Comparison of ENCODE assay signal across 8 mouse cellular contexts in genomic region chr14:100284119-100284860, GRCm38 (mm10). TPM values are rescaled to one million over a fixed set of nuclear protein-coding genes. Genes with fewer than 3 reads are reported as not detected.
DNase-seq lines count a peak whose midpoint lies in the region; ATAC-seq and TF ChIP-seq lines count a peak whose summit lies in the region.

Gene Klf12, minus strand, starts transcription at chr14:100284679.

- peak within 1 kb of the TSS; percentile 84 for H3K9ac ChIP-seq in ES-Bruce4 (ENCODE audit: low read depth, poor library complexity, severe bottlenecking)
- H3K9ac ChIP-seq in hindbrain, embryonic 11.5 days (ENCODE audit: low read depth, low read length) = peak within 1 kb of the TSS; percentile 86
- H3K9ac ChIP-seq in lung, embryonic 16.5 days (ENCODE audit: low read length) = peak within 1 kb of the TSS; percentile 73

- peak; percentile 68 for DNase-seq in cerebellum, adult 8-10 months
- DNase-seq in frontal cortex, postnatal 10 days (ENCODE audit: low spot score in 2 of 2) = peak; percentile 87 to 89
- DNase-seq in hindbrain, embryonic 11.5 days (ENCODE audit: low spot score) = peak; percentile 85
- peak; percentile 81 to 87 for DNase-seq in layer of hippocampus, postnatal 10 days (ENCODE audit: low spot score in 2 of 2)
- peak; percentile 67 for DNase-seq in ovary, postnatal 10 days (ENCODE audit: low spot score)
- peak; percentile 35 for DNase-seq in thymus, postnatal 0 days (ENCODE audit: low spot score)

- no peaks in the 10 kb centered on the region for H3K4me1 ChIP-seq in ES-Bruce4 (ENCODE audit: control insufficient read depth, insufficient read depth, low read length)
- H3K4me1 ChIP-seq in hindbrain, embryonic 11.5 days (replicated peaks; ENCODE audit: control insufficient read depth, insufficient read depth, low read length) = no peaks in the 10 kb centered on the region
- H3K4me1 ChIP-seq in lung, embryonic 16.5 days (replicated peaks; ENCODE audit: control insufficient read depth, insufficient read depth, low read length) = peaks cover 12% of the 10 kb centered on the region

- peak; percentile 49; the same call in 1 of the 2 replicates for TF ChIP-seq EP300 in ES-Bruce4 (IDR thresholded peaks at IDR 0.05; ENCODE audit: insufficient read depth, low read depth, low read length)

- no peaks in the 10 kb centered on the region for H3K27me3 ChIP-seq in ES-Bruce4 (ENCODE audit: control insufficient read depth, insufficient read depth, low read length, poor library complexity, severe bottlenecking)
- H3K27me3 ChIP-seq in hindbrain, embryonic 11.5 days (ENCODE audit: control insufficient read depth, insufficient read depth, low read length) = no peaks in the 10 kb centered on the region
- no peaks in the 10 kb centered on the region for H3K27me3 ChIP-seq in lung, embryonic 16.5 days (ENCODE audit: control insufficient read depth, insufficient read depth, low read depth, low read length)

- TF ChIP-seq CTCF in ES-Bruce4 (IDR thresholded peaks at IDR 0.05; ENCODE audit: low read depth, low read length) = no peak

- peak within 1 kb of the TSS; percentile 98 for H3K4me3 ChIP-seq in ES-Bruce4 (ENCODE audit: low read depth, low read length)
- H3K4me3 ChIP-seq in hindbrain, embryonic 11.5 days (ENCODE audit: low read depth, low read length) = peak within 1 kb of the TSS; percentile 53
- H3K4me3 ChIP-seq in lung, embryonic 16.5 days (ENCODE audit: low read length) = peak within 1 kb of the TSS; percentile 73

- H3K27ac ChIP-seq in ES-Bruce4 (ENCODE audit: insufficient read depth, low read length) = peak within 1 kb of the TSS; percentile 97
- H3K27ac ChIP-seq in hindbrain, embryonic 11.5 days (ENCODE audit: low read depth, low read length) = peak within 1 kb of the TSS; percentile 96
- peak within 1 kb of the TSS; percentile 94 for H3K27ac ChIP-seq in lung, embryonic 16.5 days (ENCODE audit: low read length)

- peak; percentile 90 for ATAC-seq in hindbrain, embryonic 11.5 days (ENCODE audit: low FRiP score)
- ATAC-seq in lung, embryonic 16.5 days (ENCODE audit: low read depth) = peak; percentile 80

- WGBS in hindbrain, embryonic 11.5 days = under 1% methylated on average over 22 of the region's 40 CpGs
- under 1% methylated on average over 35 of the region's 40 CpGs for WGBS in lung, embryonic 16.5 days

- H3K4me2 ChIP-seq in hindbrain, embryonic 11.5 days (replicated peaks; ENCODE audit: low read depth, low read length) = peak within 1 kb of the TSS; percentile 90
- H3K4me2 ChIP-seq in lung, embryonic 16.5 days (ENCODE audit: low read depth, low read length) = peak within 1 kb of the TSS; percentile 96

- TF ChIP-seq POLR2A in ES-Bruce4 (IDR thresholded peaks at IDR 0.05; ENCODE audit: insufficient read depth, low read length) = no peak

- H3K36me3 ChIP-seq in ES-Bruce4 (ENCODE audit: control insufficient read depth, insufficient read depth, low read length, poor library complexity, severe bottlenecking) = no peaks in the 10 kb centered on the region
- H3K36me3 ChIP-seq in hindbrain, embryonic 11.5 days (ENCODE audit: control insufficient read depth, insufficient read depth, low read length) = no peaks in the 10 kb centered on the region
- H3K36me3 ChIP-seq in lung, embryonic 16.5 days (ENCODE audit: control insufficient read depth, insufficient read depth, low read length) = no peaks in the 10 kb centered on the region

- peaks cover 16% of the 10 kb centered on the region for H3K9me3 ChIP-seq in ES-Bruce4 (replicated peaks; ENCODE audit: control insufficient read depth, insufficient read depth, low read length, poor library complexity, severe bottlenecking)
- H3K9me3 ChIP-seq in hindbrain, embryonic 11.5 days (ENCODE audit: control insufficient read depth, low read length) = no peaks in the 10 kb centered on the region
- no peaks in the 10 kb centered on the region for H3K9me3 ChIP-seq in lung, embryonic 16.5 days (ENCODE audit: control insufficient read depth, low read length)

RNA-seq across cellular contexts. Expression of gene Klf12, which starts in this region (rescaled TPM):
- polyA plus RNA-seq in ES-Bruce4 (2011; ENCODE audit: insufficient read depth, insufficient read length, low read depth, missing spikeins) = 5.9 and 8.2 TPM in 2 replicates
- polyA plus RNA-seq in hindbrain, embryonic 11.5 days (2014; fragmentation: Nextera tagmentation; extraction: Ambion mirVana) = 25.5 and 29.6 TPM in 2 replicates
- 10 to 100 TPM; 36.1 to 39.5 TPM for total RNA-seq in layer of hippocampus, postnatal 10 days (2021)
- 10.3 and 10.8 TPM in 2 replicates for polyA plus RNA-seq in lung, embryonic 16.5 days (2015; fragmentation: Nextera tagmentation; extraction: Ambion mirVana)
- 5.4 and 8.8 TPM in 2 replicates for polyA plus RNA-seq in thymus, postnatal 0 days (2015; fragmentation: Nextera tagmentation; extraction: Ambion mirVana)

Comparison
In these comparisons a context has a peak if more than half of its experiments do, and no peak if none do; other contexts are left out.
1. Peak in every context shown above with its lines: DNase-seq, ATAC-seq, H3K4me3 ChIP-seq and H3K27ac ChIP-seq.
2. DNase-seq: peak in every context shown above with its lines; median percentile 88 in frontal cortex, postnatal 10 days; 85 in hindbrain, embryonic 11.5 days; 84 in layer of hippocampus, postnatal 10 days; 68 in cerebellum, adult 8-10 months; 67 in ovary, postnatal 10 days; 35 in thymus, postnatal 0 days.